15 mouse cellular contexts compared by ENCODE assay signal in genomic region chr3:42784203-42784602, GRCm38 (mm10).
"Had no signal": no experiment of that assay in that cellular context is flagged by ENCODE, and none has a peak within 500 bp of the region (broad histone marks: within the 10 kb centered on the region; RNA-seq: fewer than 3 reads in every experiment).

No protein-coding gene starts in this region.

- DNase-seq: gastrocnemius, postnatal 14 days; gastrocnemius, postnatal 36 days; heart, adult 11 months; heart, adult 2 months; heart, postnatal 14 days; heart, postnatal 36 days; kidney, adult 18-20 months; kidney, adult 8-10 months; kidney, postnatal 10 days; kidney, postnatal 25 days; kidney, postnatal 4 days; liver; liver, embryonic 13.5 days had no signal

- ATAC-seq: hindbrain, postnatal 0 days; intestine, embryonic 16.5 days had no signal
